7 mouse cellular contexts compared by ENCODE assay signal in genomic region chr3:84542450-84542849, GRCm38 (mm10). TPM values are rescaled to one million over a fixed set of nuclear protein-coding genes. Genes with fewer than 3 reads are reported as not detected.
DNase-seq lines count a peak whose midpoint lies in the region; TF ChIP-seq lines count a peak whose summit lies in the region.
"Not testable (repeated sequence)": the region's sequence is repeated elsewhere in the genome, so short reads cannot be mapped to it uniquely, and the experiment has no call there.

No protein-coding gene starts in this region.

- WGBS in kidney, adult 2 months, result 3% methylated on average over 3 of the region's 3 CpGs
- 37% methylated on average over 3 of the region's 3 CpGs for WGBS in midbrain, embryonic 10.5 days

- not testable (repeated sequence) for H3K9me3 ChIP-seq in midbrain, embryonic 10.5 days (replicated peaks)

- intact Hi-C loops in left cerebral cortex, postnatal 14 days (cut with DNase I), result loop anchor here (5.0 to 10.0 kb wide), 3 partner anchors 188 to 368 kb away; partner anchors contain the start of gene Gm6525

- not testable (repeated sequence) for H3K27me3 ChIP-seq in kidney, adult 2 months (replicated peaks; ENCODE audit: control insufficient read depth, insufficient read depth, low read length); midbrain, embryonic 10.5 days (ENCODE audit: low read depth, poor library complexity, severe bottlenecking)

- peak; percentile 54 for DNase-seq in T-cell, adult 2 months (ENCODE audit: low spot score)
- DNase-seq in cerebellum, postnatal 10 days, result peak; percentile 69 to 80
- DNase-seq in gastrocnemius, adult 18-20 months (ENCODE audit: low spot score), result peak; percentile 46
- peak; percentile 57 for DNase-seq in kidney, adult 2 months
- DNase-seq in left cerebral cortex, postnatal 14 days (ENCODE audit: low spot score in 2 of 2), result peak; percentile 75 to 79
- DNase-seq in midbrain, embryonic 10.5 days (ENCODE audit: low spot score), result peak; percentile 40
- DNase-seq in spleen, adult 12 weeks (ENCODE audit: low spot score), result peak; percentile 36

- H3K27ac ChIP-seq in kidney, adult 2 months (ENCODE audit: insufficient read depth, low read depth, low read length); midbrain, embryonic 10.5 days (replicated peaks): not testable (repeated sequence)

- 0 out of 2 replicates have a peak, but pooled peaks have one; percentile 17 for TF ChIP-seq CTCF in kidney, adult 2 months (conservative IDR thresholded peaks at IDR 0.05; ENCODE audit: insufficient read depth, insufficient read length, low read depth, low read length)

- not testable (repeated sequence) for TF ChIP-seq POLR2A in kidney, adult 2 months (IDR thresholded peaks at IDR 0.05; ENCODE audit: low read depth, low read length)

- H3K4me3 ChIP-seq in kidney, adult 2 months (ENCODE audit: insufficient read depth, low read depth, low read length); midbrain, embryonic 10.5 days: not testable (repeated sequence)

- not testable (repeated sequence) for H3K4me1 ChIP-seq in kidney, adult 2 months (ENCODE audit: control insufficient read depth, insufficient read depth, low read length); midbrain, embryonic 10.5 days

- not testable (repeated sequence) for H3K36me3 ChIP-seq in kidney, adult 2 months (ENCODE audit: control insufficient read depth, insufficient read depth, low read length); midbrain, embryonic 10.5 days

RNA-seq across cellular contexts. Expression of gene Arfip1, which starts 40.0 kb away (rescaled TPM):
- total RNA-seq in gastrocnemius, adult 18-20 months (2021), result 10 to 100 TPM in 1 of 2 experiments, 1 to 10 TPM in 1; 9.8 to 11.6 TPM
- 11.8 and 14.3 TPM in 2 replicates for polyA plus RNA-seq in kidney, adult 2 months (2012; rRNA removed)
- total RNA-seq in left cerebral cortex, postnatal 14 days (2021), result 10 to 100 TPM; 15.5 to 16.3 TPM
- 32.2 and 33.0 TPM in 2 replicates for polyA plus RNA-seq in midbrain, embryonic 10.5 days (2016; fragmentation: Nextera tagmentation; extraction: Ambion mirVana)

RNA-seq across cellular contexts. Expression of gene Tigd4, which starts 50.9 kb away (rescaled TPM):
- 10 to 100 TPM in 1 of 2 experiments, 1 to 10 TPM in 1; 5.7 to 15.0 TPM for total RNA-seq in gastrocnemius, adult 18-20 months (2021)
- polyA plus RNA-seq in kidney, adult 2 months (2012; rRNA removed), result not detected in 2 replicates
- total RNA-seq in left cerebral cortex, postnatal 14 days (2021), result not detected
- polyA plus RNA-seq in midbrain, embryonic 10.5 days (2016; fragmentation: Nextera tagmentation; extraction: Ambion mirVana), result not detected in 2 replicates

Comparison
In these comparisons a context has a peak if more than half of its experiments do, and no peak if none do; other contexts are left out.
1. RNA of gene Tigd4, which starts 50.9 kb away (total RNA-seq): 5.7 to 15.0 TPM in gastrocnemius, adult 18-20 months; not detected in left cerebral cortex, postnatal 14 days; every median in the first group is over 4 times any median in the second.
2. Peak in every context shown above with its lines, with median percentiles within 50 percentile points of each other: DNase-seq.